Comparison of ENCODE assay signal across 8 mouse cellular contexts in genomic region chr6:15720818-15721715, GRCm38 (mm10). TPM values are rescaled to one million over a fixed set of nuclear protein-coding genes. Genes with fewer than 3 reads are reported as not detected.
DNase-seq lines count a peak whose midpoint lies in the region; ATAC-seq and TF ChIP-seq lines count a peak whose summit lies in the region.

No protein-coding gene starts in this region.

- H3K4me3 ChIP-seq in left cerebral cortex, adult 2 months, result peak overlapping the region; percentile 55
- peak overlapping the region; percentile 91 for H3K4me3 ChIP-seq in kidney, adult 2 months (ENCODE audit: insufficient read depth, low read depth, low read length)
- peak overlapping the region; percentile 81 for H3K4me3 ChIP-seq in lung, embryonic 15.5 days

- DNase-seq in left cerebral cortex, adult 2 months (ENCODE audit: extremely low spot score in 1 of 2, low spot score in 2 of 2), result peak; percentile 9 to 14
- no peak for DNase-seq in left cerebral cortex, adult 9 months (ENCODE audit: low spot score in 2 of 2)
- peak; percentile 70 for DNase-seq in embryo, embryonic 11 days
- peak; percentile 77 to 81 for DNase-seq in heart, adult 9 months (ENCODE audit: low spot score in 2 of 2)
- peak; percentile 83 for DNase-seq in kidney, adult 2 months
- DNase-seq in thymus, postnatal 14 days, result peak; percentile 58

- no peaks in the 10 kb centered on the region for H3K27me3 ChIP-seq in kidney, adult 2 months (replicated peaks; ENCODE audit: control insufficient read depth, insufficient read depth, low read length)
- H3K27me3 ChIP-seq in lung, embryonic 15.5 days, result no peaks in the 10 kb centered on the region

- under 1% methylated on average over 60 of the region's 60 CpGs for WGBS in kidney, adult 2 months
- WGBS in lung, embryonic 15.5 days, result under 1% methylated on average over 49 of the region's 60 CpGs

- no peaks in the 10 kb centered on the region for H3K4me1 ChIP-seq in kidney, adult 2 months (ENCODE audit: control insufficient read depth, insufficient read depth, low read length)
- peaks cover 23% of the 10 kb centered on the region for H3K4me1 ChIP-seq in lung, embryonic 15.5 days

- H3K27ac ChIP-seq in left cerebral cortex, adult 2 months, result peak overlapping the region; percentile 36; the same call in 1 of the 2 replicates
- H3K27ac ChIP-seq in kidney, adult 2 months (ENCODE audit: insufficient read depth, low read depth, low read length), result peak overlapping the region; percentile 93
- peak overlapping the region; percentile 96 for H3K27ac ChIP-seq in lung, embryonic 15.5 days

- TF ChIP-seq POLR2A in kidney, adult 2 months (IDR thresholded peaks at IDR 0.05; ENCODE audit: low read depth, low read length), result no peak

- peak overlapping the region; percentile 69 for H3K4me2 ChIP-seq in lung, embryonic 15.5 days

- intact Hi-C loops in left cerebral cortex, adult 2 months (cut with DNase I), result no loop called here

- H3K9ac ChIP-seq in lung, embryonic 15.5 days, result peak overlapping the region; percentile 87

- peak; percentile 81 for ATAC-seq in lung, embryonic 15.5 days (ENCODE audit: borderline replicate concordance, extremely low read depth, low FRiP score, low TSS enrichment)
- ATAC-seq in neutrophil, adult 5-6 weeks (ENCODE audit: extremely low read depth, insufficient number of reproducible peaks, low FRiP score, poor library complexity, severe bottlenecking), result peak; percentile 61

- H3K36me3 ChIP-seq in kidney, adult 2 months (ENCODE audit: control insufficient read depth, insufficient read depth, low read length), result no peaks in the 10 kb centered on the region
- no peaks in the 10 kb centered on the region for H3K36me3 ChIP-seq in lung, embryonic 15.5 days

- H3K9me3 ChIP-seq in lung, embryonic 15.5 days, result no peaks in the 10 kb centered on the region

- no peak for TF ChIP-seq CTCF in left cerebral cortex, adult 2 months (IDR thresholded peaks at IDR 0.05)
- no peak for TF ChIP-seq CTCF in kidney, adult 2 months (conservative IDR thresholded peaks at IDR 0.05; ENCODE audit: insufficient read depth, insufficient read length, low read depth, low read length)

RNA-seq across cellular contexts. Expression of gene Mdfic, which starts 0.6 kb away (rescaled TPM):
- total RNA-seq in left cerebral cortex, adult 2 months (2021), result 1 to 10 TPM; 3.0 to 3.7 TPM
- 9.7 and 10.5 TPM in 2 replicates for polyA plus RNA-seq in kidney, adult 2 months (2012; rRNA removed)
- polyA plus RNA-seq in lung, embryonic 15.5 days (2015; fragmentation: Nextera tagmentation; extraction: Ambion mirVana), result 7.9 and 9.9 TPM in 2 replicates
- 10.7 and 13.0 TPM in 2 replicates for total RNA-seq in neutrophil, adult 5-6 weeks (2017)

Comparison
In these comparisons a context has a peak if more than half of its experiments do, and no peak if none do; other contexts are left out.
1. DNase-seq: peak in left cerebral cortex, adult 2 months (2 of 2), embryo, embryonic 11 days (single experiment), heart, adult 9 months (2 of 2), kidney, adult 2 months (single experiment) and thymus, postnatal 14 days (single experiment); none in left cerebral cortex, adult 9 months (0 of 2).
2. H3K27ac ChIP-seq: peak in every context shown above with its lines; median percentile 96 in lung, embryonic 15.5 days; 93 in kidney, adult 2 months; 36 in left cerebral cortex, adult 2 months.
3. Peak in every context shown above with its lines, with median percentiles within 50 percentile points of each other: H3K4me3 ChIP-seq.